Mouse (Mus musculus): ENCODE data around the gene Foxo1. TPM values are rescaled to one million over a fixed set of nuclear protein-coding genes. Genes with fewer than 3 reads are reported as not detected.

The Foxo1 gene
- polyA plus RNA-seq, 1 experiment from 2014 or later: 9.0 TPM

DNA sequence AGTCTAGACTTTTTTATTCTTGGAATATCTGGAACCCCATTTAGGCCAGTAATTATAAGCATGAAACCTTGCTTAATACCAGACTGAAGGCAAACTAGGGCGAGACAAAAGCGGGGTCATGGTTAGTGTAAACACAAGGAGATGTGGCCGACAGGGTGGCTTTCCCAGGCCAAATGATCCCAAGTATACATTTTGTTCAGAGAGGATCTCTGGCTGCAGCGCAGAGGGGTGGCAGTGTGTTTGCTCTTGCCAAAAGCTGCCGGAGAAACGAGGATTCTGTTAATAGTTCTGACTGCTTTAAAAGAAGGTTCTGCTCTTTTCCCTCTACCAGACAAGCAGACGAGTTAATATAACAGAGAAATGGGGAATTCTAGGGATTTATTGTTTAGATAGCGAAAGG, 82.5 kb downstream of the Foxo1 start:
- H3K4me2 ChIP-seq (ENCODE audit: low read depth, low read length): no peak overlapping the region
- H3K27ac ChIP-seq (replicated peaks; ENCODE audit: low read depth, low read length): no peak overlapping the region
- WGBS: 79% methylated on average over 8 of the region's 8 CpGs
- H3K9me3 ChIP-seq (ENCODE audit: control insufficient read depth, low read length): no peaks in the 10 kb centered on the region
- ATAC-seq (ENCODE audit: low read depth) (no peak), DNase-seq (ENCODE audit: low spot score) (no peak)
- H3K27me3 ChIP-seq (replicated peaks; ENCODE audit: control insufficient read depth, insufficient read depth, low read length): no peaks in the 10 kb centered on the region
- H3K4me3 ChIP-seq (ENCODE audit: low read depth, low read length): no peak overlapping the region
- H3K36me3 ChIP-seq (ENCODE audit: control insufficient read depth, insufficient read depth, low read length): peaks cover 13% of the 10 kb centered on the region; the same call in 1 of the 2 replicates
- H3K4me1 ChIP-seq (ENCODE audit: control insufficient read depth, insufficient read depth, low read length): no peaks in the 10 kb centered on the region
- no peak overlapping the region for H3K9ac ChIP-seq (ENCODE audit: low read depth, low read length)

- no peak overlapping the region for H3K9ac ChIP-seq (ENCODE audit: low read depth, low read length)
- 0 out of 2 replicates have a peak, but pooled peaks cover 3% of the 10 kb centered on the region for H3K36me3 ChIP-seq (ENCODE audit: control insufficient read depth, insufficient read depth, low read length)
- no peak overlapping the region for H3K27ac ChIP-seq (replicated peaks; ENCODE audit: low read depth, low read length)
- ATAC-seq (ENCODE audit: low read depth): no peak
- DNase-seq (ENCODE audit: low spot score): no peak
- H3K4me2 ChIP-seq (ENCODE audit: low read depth, low read length): no peak overlapping the region
- no peak overlapping the region for H3K4me3 ChIP-seq (ENCODE audit: low read depth, low read length)
- H3K27me3 ChIP-seq (replicated peaks; ENCODE audit: control insufficient read depth, insufficient read depth, low read length): no peaks in the 10 kb centered on the region
- H3K9me3 ChIP-seq (ENCODE audit: control insufficient read depth, low read length): no peaks in the 10 kb centered on the region
- WGBS: 93% methylated on average over 9 of the region's 9 CpGs
- H3K4me1 ChIP-seq (ENCODE audit: control insufficient read depth, insufficient read depth, low read length): peaks cover 4% of the 10 kb centered on the region; the same call in 1 of the 2 replicates
Measured at GRCm38 (mm10) chr3:52351901-52352300, 83.8 kb downstream of the Foxo1 start.

- H3K4me1 ChIP-seq (ENCODE audit: control insufficient read depth, insufficient read depth, low read length): peaks cover 10% of the 10 kb centered on the region; the same call in 1 of the 2 replicates
Measured at GRCm38 (mm10) chr3:52354203-52354602, 86.1 kb downstream of the Foxo1 start.

DNA sequence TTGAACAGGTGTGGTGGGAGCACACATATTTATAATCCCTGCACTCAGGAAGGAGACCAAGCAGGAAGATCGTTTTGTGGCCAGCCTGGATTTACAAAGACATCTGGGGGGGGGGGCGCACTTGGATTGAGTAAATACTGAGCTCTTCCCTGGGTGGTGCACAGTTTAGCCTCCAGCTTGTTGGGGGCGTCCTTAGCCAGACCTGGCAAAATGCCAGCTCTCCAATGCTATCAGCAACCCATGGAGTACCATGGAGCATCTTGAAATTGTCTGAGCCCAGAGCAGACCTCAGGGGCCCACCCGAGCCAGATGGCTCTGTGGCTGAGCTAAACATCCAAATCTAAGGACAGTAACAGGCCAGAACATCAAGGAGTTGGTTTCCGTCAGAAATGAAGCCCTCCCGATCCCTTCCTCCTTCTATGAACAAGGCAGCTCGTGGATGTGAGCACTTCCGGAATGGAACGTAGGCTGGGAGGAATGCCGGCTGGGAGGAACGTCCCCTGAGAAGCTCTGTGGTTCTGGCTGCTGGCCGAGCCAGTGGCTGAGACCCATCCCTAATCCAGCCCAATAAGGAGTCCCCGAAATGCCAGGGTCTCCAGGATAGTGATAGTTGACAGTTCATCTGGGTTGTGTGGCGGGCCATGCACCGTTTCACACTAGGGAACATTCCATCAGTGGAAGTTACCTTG, 89.3 kb downstream of the Foxo1 start:
- DNase-seq (ENCODE audit: low spot score) (no peak), ATAC-seq (ENCODE audit: low read depth) (peak; percentile 33; the same call in 1 of the 2 replicates)
- no peak overlapping the region for H3K4me3 ChIP-seq (ENCODE audit: low read depth, low read length)
- H3K9me3 ChIP-seq (ENCODE audit: control insufficient read depth, low read length): no peaks in the 10 kb centered on the region
- WGBS: 81% methylated on average over 15 of the region's 15 CpGs
- no peak overlapping the region for H3K27ac ChIP-seq (replicated peaks; ENCODE audit: low read depth, low read length)
- H3K9ac ChIP-seq (ENCODE audit: low read depth, low read length): no peak overlapping the region
- H3K4me2 ChIP-seq (ENCODE audit: low read depth, low read length): no peak overlapping the region
- no peaks in the 10 kb centered on the region for H3K27me3 ChIP-seq (replicated peaks; ENCODE audit: control insufficient read depth, insufficient read depth, low read length)
- no peaks in the 10 kb centered on the region for H3K36me3 ChIP-seq (ENCODE audit: control insufficient read depth, insufficient read depth, low read length)
- H3K4me1 ChIP-seq (ENCODE audit: control insufficient read depth, insufficient read depth, low read length): peaks cover 10% of the 10 kb centered on the region; the same call in 1 of the 2 replicates

More at GRCm38 (mm10) chr3:52354203-52354602, 86.1 kb downstream of the Foxo1 start:
- H3K27me3 ChIP-seq (replicated peaks; ENCODE audit: control insufficient read depth, insufficient read depth, low read length): no peaks in the 10 kb centered on the region
- H3K4me3 ChIP-seq (ENCODE audit: low read depth, low read length): no peak overlapping the region
- no peak overlapping the region for H3K27ac ChIP-seq (replicated peaks; ENCODE audit: low read depth, low read length)
- H3K4me2 ChIP-seq (ENCODE audit: low read depth, low read length): no peak overlapping the region
- H3K9ac ChIP-seq (ENCODE audit: low read depth, low read length): no peak overlapping the region
- no peaks in the 10 kb centered on the region for H3K36me3 ChIP-seq (ENCODE audit: control insufficient read depth, insufficient read depth, low read length)
- peak; percentile 25 for DNase-seq (ENCODE audit: low spot score)
- 59% methylated on average over 7 of the region's 7 CpGs for WGBS
- no peak for ATAC-seq (ENCODE audit: low read depth)
- H3K9me3 ChIP-seq (ENCODE audit: control insufficient read depth, low read length): no peaks in the 10 kb centered on the region

DNA sequence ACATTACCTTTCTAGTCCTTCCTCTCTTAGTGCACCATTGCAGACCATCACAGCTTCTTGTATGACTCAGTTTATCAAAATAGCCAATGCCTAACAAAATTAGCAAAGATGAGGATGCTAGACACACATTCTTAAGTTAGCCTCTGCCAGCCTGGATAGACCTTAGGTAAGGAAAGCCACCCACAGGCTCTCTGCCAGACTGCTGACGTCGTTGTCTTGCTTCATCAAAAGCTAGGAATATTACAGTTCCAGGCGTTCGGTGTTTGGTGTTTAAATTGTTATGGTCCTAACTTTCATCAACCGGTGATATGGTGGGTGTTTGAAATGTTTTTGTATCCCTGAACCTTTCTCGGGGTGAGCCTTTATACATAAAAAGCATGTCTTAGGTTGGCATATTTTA, 96.4 kb downstream of the Foxo1 start:
- 81% methylated on average over 6 of the region's 6 CpGs for WGBS
- ATAC-seq (ENCODE audit: low read depth): no peak
- DNase-seq (ENCODE audit: low spot score): no peak
- Histone ChIP-seq H3K27me3 (replicated peaks; ENCODE audit: control insufficient read depth, insufficient read depth, low read length) (no peaks in the 10 kb centered on the region), H3K4me2 (ENCODE audit: low read depth, low read length) (no peak overlapping the region), H3K4me3 (ENCODE audit: low read depth, low read length) (no peak overlapping the region), H3K27ac (replicated peaks; ENCODE audit: low read depth, low read length) (no peak overlapping the region), H3K9ac (ENCODE audit: low read depth, low read length) (no peak overlapping the region), H3K4me1 (ENCODE audit: control insufficient read depth, insufficient read depth, low read length) (no peaks in the 10 kb centered on the region), H3K36me3 (ENCODE audit: control insufficient read depth, insufficient read depth, low read length) (no peaks in the 10 kb centered on the region), H3K9me3 (ENCODE audit: control insufficient read depth, low read length) (no peaks in the 10 kb centered on the region)

- Histone ChIP-seq H3K27me3 (replicated peaks; ENCODE audit: control insufficient read depth, insufficient read depth, low read length) (no peaks in the 10 kb centered on the region), H3K27ac (replicated peaks; ENCODE audit: low read depth, low read length) (no peak overlapping the region), H3K4me3 (ENCODE audit: low read depth, low read length) (no peak overlapping the region), H3K4me2 (ENCODE audit: low read depth, low read length) (no peak overlapping the region), H3K9ac (ENCODE audit: low read depth, low read length) (no peak overlapping the region), H3K4me1 (ENCODE audit: control insufficient read depth, insufficient read depth, low read length) (no peaks in the 10 kb centered on the region), H3K9me3 (ENCODE audit: control insufficient read depth, low read length) (no peaks in the 10 kb centered on the region), H3K36me3 (ENCODE audit: control insufficient read depth, insufficient read depth, low read length) (no peaks in the 10 kb centered on the region)
- DNase-seq (ENCODE audit: low spot score) (no peak), ATAC-seq (ENCODE audit: low read depth) (no peak)
- 80% methylated on average over 9 of the region's 9 CpGs for WGBS
Measured at GRCm38 (mm10) chr3:52369204-52369603, 101.1 kb downstream of the Foxo1 start.

DNA sequence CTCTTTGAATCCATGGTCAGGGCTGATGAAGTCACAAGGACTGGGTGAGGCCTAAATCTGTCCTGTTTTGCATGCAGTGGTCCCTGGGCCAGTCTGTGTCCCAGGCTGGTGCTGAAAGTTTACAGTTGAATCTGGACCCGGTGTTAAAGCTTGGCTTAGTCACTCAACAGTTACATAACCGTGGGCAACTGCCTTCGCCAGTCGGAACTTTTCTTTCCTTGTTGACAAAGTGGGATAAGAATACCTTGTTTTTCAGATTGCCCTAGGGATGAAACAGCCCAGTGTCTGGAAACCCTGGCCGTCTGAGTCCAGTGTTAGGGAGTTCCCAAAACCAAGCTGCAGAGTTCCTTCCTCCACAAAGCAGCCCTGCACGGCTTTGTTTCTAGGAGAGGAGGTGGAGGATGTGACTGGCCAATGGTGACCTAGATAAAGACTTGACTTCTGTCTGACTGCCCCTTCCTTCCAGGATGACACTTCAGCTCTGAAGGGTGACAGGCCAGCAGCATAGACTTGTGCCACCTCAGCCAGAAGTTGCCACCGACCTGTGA, 101.8 kb downstream of the Foxo1 start:
- Histone ChIP-seq H3K4me3 (ENCODE audit: low read depth, low read length) (no peak overlapping the region), H3K4me1 (ENCODE audit: control insufficient read depth, insufficient read depth, low read length) (no peaks in the 10 kb centered on the region), H3K9ac (ENCODE audit: low read depth, low read length) (no peak overlapping the region), H3K36me3 (ENCODE audit: control insufficient read depth, insufficient read depth, low read length) (no peaks in the 10 kb centered on the region), H3K27ac (replicated peaks; ENCODE audit: low read depth, low read length) (no peak overlapping the region), H3K9me3 (ENCODE audit: control insufficient read depth, low read length) (no peaks in the 10 kb centered on the region), H3K4me2 (ENCODE audit: low read depth, low read length) (no peak overlapping the region), H3K27me3 (replicated peaks; ENCODE audit: control insufficient read depth, insufficient read depth, low read length) (no peaks in the 10 kb centered on the region)
- 64% methylated on average over 7 of the region's 7 CpGs for WGBS
- DNase-seq (ENCODE audit: low spot score): no peak
- ATAC-seq (ENCODE audit: low read depth): no peak

DNA sequence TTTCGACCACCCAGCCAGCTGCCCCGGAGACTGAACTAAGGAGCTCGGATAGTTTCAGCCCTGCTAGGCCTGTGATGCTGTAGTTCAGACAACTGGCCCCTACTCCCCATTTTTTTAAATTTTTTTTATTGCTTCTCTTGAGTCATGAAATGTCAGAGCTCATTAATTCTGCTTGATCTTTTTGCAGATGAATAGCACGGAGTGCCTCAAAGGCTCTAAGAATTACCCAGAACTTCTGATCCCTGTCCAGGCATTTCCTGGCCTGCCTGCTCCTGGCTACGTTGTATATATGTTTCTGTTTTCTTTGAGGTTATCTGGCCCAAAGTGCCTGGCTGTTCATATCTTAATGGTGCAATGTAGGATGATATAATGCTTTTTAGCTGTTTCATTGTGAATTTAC, 108.8 kb downstream of the Foxo1 start:
- no peaks in the 10 kb centered on the region for H3K27me3 ChIP-seq (replicated peaks; ENCODE audit: control insufficient read depth, insufficient read depth, low read length)
- no peak overlapping the region for H3K4me2 ChIP-seq (ENCODE audit: low read depth, low read length)
- H3K27ac ChIP-seq (replicated peaks; ENCODE audit: low read depth, low read length): no peak overlapping the region
- 71% methylated on average over 5 of the region's 5 CpGs for WGBS
- H3K4me3 ChIP-seq (ENCODE audit: low read depth, low read length): no peak overlapping the region
- ATAC-seq (ENCODE audit: low read depth) (no peak), DNase-seq (ENCODE audit: low spot score) (no peak)
- H3K9me3 ChIP-seq (ENCODE audit: control insufficient read depth, low read length): no peaks in the 10 kb centered on the region
- no peak overlapping the region for H3K9ac ChIP-seq (ENCODE audit: low read depth, low read length)
- H3K36me3 ChIP-seq (ENCODE audit: control insufficient read depth, insufficient read depth, low read length): no peaks in the 10 kb centered on the region
- H3K4me1 ChIP-seq (ENCODE audit: control insufficient read depth, insufficient read depth, low read length): no peaks in the 10 kb centered on the region

DNA sequence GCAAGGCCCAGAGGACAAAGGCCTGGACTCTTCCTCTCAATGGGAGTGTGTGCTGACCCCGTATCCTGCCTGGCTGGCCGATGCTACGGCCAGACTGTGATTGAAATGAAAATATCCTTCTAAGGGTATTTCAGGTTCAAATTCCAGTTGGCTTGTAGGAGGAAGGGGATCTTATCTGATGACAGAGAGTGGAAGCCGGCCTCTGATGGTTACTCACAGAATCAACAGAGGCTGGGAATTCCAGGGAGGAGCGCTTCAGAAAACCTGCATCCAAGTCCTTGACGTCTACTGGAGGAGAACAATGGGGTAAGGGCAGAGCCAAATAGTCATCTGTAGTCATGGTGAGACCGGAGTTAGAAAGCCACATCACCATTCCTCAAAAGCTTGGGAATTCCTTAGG, 115.2 kb downstream of the Foxo1 start:
- H3K36me3 ChIP-seq (ENCODE audit: control insufficient read depth, insufficient read depth, low read length): no peaks in the 10 kb centered on the region
- no peaks in the 10 kb centered on the region for H3K9me3 ChIP-seq (ENCODE audit: control insufficient read depth, low read length)
- H3K27me3 ChIP-seq (replicated peaks; ENCODE audit: control insufficient read depth, insufficient read depth, low read length): no peaks in the 10 kb centered on the region
- no peak overlapping the region for H3K4me3 ChIP-seq (ENCODE audit: low read depth, low read length)
- DNase-seq (ENCODE audit: low spot score): no peak
- H3K4me1 ChIP-seq (ENCODE audit: control insufficient read depth, insufficient read depth, low read length): no peaks in the 10 kb centered on the region; the same call in 1 of the 2 replicates
- no peak overlapping the region for H3K27ac ChIP-seq (replicated peaks; ENCODE audit: low read depth, low read length)
- no peak overlapping the region for H3K9ac ChIP-seq (ENCODE audit: low read depth, low read length)
- ATAC-seq (ENCODE audit: low read depth): no peak
- WGBS: 82% methylated on average over 7 of the region's 7 CpGs
- H3K4me2 ChIP-seq (ENCODE audit: low read depth, low read length): no peak overlapping the region

Measured in embryonic facial prominence, embryonic 14.5 days (tissue).